Mouse (Mus musculus) E14TG2a.4 (cell line): ENCODE results near the gene Tmem132b.

Experiments
- H3K27me3 ChIP-seq: 2 replicates; pipeline ENCODE4 v1.6.1; 2014; ENCODE audit warnings: low read length, control low read depth; ENCODE audit not compliant: insufficient read depth
- H3K36me3 ChIP-seq: 2 replicates; pipeline ENCODE4 v1.6.1; 2014; ENCODE audit warnings: low read length, control low read depth; ENCODE audit not compliant: insufficient read depth
- H3K4me1 ChIP-seq: replicated peaks from 2 replicates; pipeline ENCODE4 v1.6.1; 2014; ENCODE audit warnings: low read depth, low read length, control low read depth
- H3K4me3 ChIP-seq: replicated peaks from 2 replicates; pipeline ENCODE4 v1.5.1; 2014; ENCODE audit warnings: mild to moderate bottlenecking, low read length
- H3K9me3 ChIP-seq: 2 replicates; pipeline ENCODE4 v1.6.1; 2014; ENCODE audit warnings: low read length, control low read depth
- CTCF ChIP-seq: conservative IDR thresholded peaks from 2 replicates; pipeline ENCODE4 v1.5.1; 2014; ENCODE audit warnings: low read length
- NANOG ChIP-seq: IDR thresholded peaks from 2 replicates; pipeline ENCODE4 v1.6.1; 2014; ENCODE audit warnings: borderline replicate concordance, low read length, mixed read lengths
- POU5F1 ChIP-seq: IDR thresholded peaks from 2 replicates; pipeline ENCODE4 v1.6.1; 2014; ENCODE audit warnings: low read length, borderline replicate concordance

Gene Tmem132b

GRCm38 (mm10) chr5:125733806-125734205 lies 202.2 kb downstream of the Tmem132b start:
- TF ChIP-seq NANOG (no peak), POU5F1 (no peak), CTCF (peak; percentile 63)
- H3K27me3 ChIP-seq, result no peaks in the 10 kb centered on the region; the same call in 1 of the 2 replicates
- no peaks in the 10 kb centered on the region for H3K9me3 ChIP-seq
- no peaks in the 10 kb centered on the region for H3K36me3 ChIP-seq
- H3K4me3 ChIP-seq, result no peak overlapping the region
- H3K4me1 ChIP-seq, result no peaks in the 10 kb centered on the region

- peaks cover 2% of the 10 kb centered on the region; the same call in 1 of the 2 replicates for H3K27me3 ChIP-seq
- H3K4me3 ChIP-seq, result no peak overlapping the region
- TF ChIP-seq POU5F1 (no peak), CTCF (no peak), NANOG (no peak)
- no peaks in the 10 kb centered on the region for H3K4me1 ChIP-seq
- no peaks in the 10 kb centered on the region for H3K36me3 ChIP-seq
- no peaks in the 10 kb centered on the region for H3K9me3 ChIP-seq
These were observed 205.5 kb downstream of the Tmem132b start for GRCm38 (mm10) chr5:125737105-125737504.

- TF ChIP-seq POU5F1 (no peak), CTCF (no peak), NANOG (no peak)
- Histone ChIP-seq H3K27me3 (peaks cover 3% of the 10 kb centered on the region; the same call in 1 of the 2 replicates), H3K36me3 (no peaks in the 10 kb centered on the region), H3K4me1 (no peaks in the 10 kb centered on the region), H3K4me3 (no peak overlapping the region), H3K9me3 (no peaks in the 10 kb centered on the region)
These were observed 211.9 kb downstream of the Tmem132b start for GRCm38 (mm10) chr5:125743503-125743902.

- H3K4me1 ChIP-seq, result no peaks in the 10 kb centered on the region
- TF ChIP-seq NANOG (no peak), CTCF (peak; percentile 70)
- no peaks in the 10 kb centered on the region for H3K9me3 ChIP-seq
- H3K36me3 ChIP-seq, result no peaks in the 10 kb centered on the region
- H3K4me3 ChIP-seq, result no peak overlapping the region
- peaks cover 3% of the 10 kb centered on the region; the same call in 1 of the 2 replicates for H3K27me3 ChIP-seq
These were observed 214.2 kb downstream of the Tmem132b start for GRCm38 (mm10) chr5:125745727-125746126.

- no peaks in the 10 kb centered on the region for H3K4me1 ChIP-seq
- no peak overlapping the region for H3K4me3 ChIP-seq
- H3K9me3 ChIP-seq, result no peaks in the 10 kb centered on the region
- H3K27me3 ChIP-seq, result no peaks in the 10 kb centered on the region
- TF ChIP-seq NANOG (no peak), POU5F1 (no peak), CTCF (no peak)
- no peaks in the 10 kb centered on the region for H3K36me3 ChIP-seq
These were observed 219.9 kb downstream of the Tmem132b start for GRCm38 (mm10) chr5:125751481-125751880.

GRCm38 (mm10) chr5:125752546-125752945 lies 221.0 kb downstream of the Tmem132b start:
- H3K27me3 ChIP-seq, result no peaks in the 10 kb centered on the region
- no peaks in the 10 kb centered on the region for H3K36me3 ChIP-seq
- no peaks in the 10 kb centered on the region for H3K4me1 ChIP-seq
- TF ChIP-seq POU5F1, result no peak
- TF ChIP-seq NANOG, result no peak
- no peak for TF ChIP-seq CTCF
- H3K9me3 ChIP-seq, result no peaks in the 10 kb centered on the region
- no peak overlapping the region for H3K4me3 ChIP-seq

- no peaks in the 10 kb centered on the region for H3K36me3 ChIP-seq
- H3K4me3 ChIP-seq, result no peak overlapping the region
- TF ChIP-seq CTCF, result no peak
- TF ChIP-seq POU5F1, result no peak
- no peak for TF ChIP-seq NANOG
- no peaks in the 10 kb centered on the region for H3K27me3 ChIP-seq
- H3K9me3 ChIP-seq, result peaks cover 3% of the 10 kb centered on the region; the same call in 1 of the 2 replicates
- H3K4me1 ChIP-seq, result no peaks in the 10 kb centered on the region
These were observed 225.5 kb downstream of the Tmem132b start for GRCm38 (mm10) chr5:125756987-125757530.

- Histone ChIP-seq H3K9me3 (peaks cover 3% of the 10 kb centered on the region; the same call in 1 of the 2 replicates), H3K4me3 (no peak overlapping the region), H3K27me3 (no peaks in the 10 kb centered on the region), H3K36me3 (no peaks in the 10 kb centered on the region), H3K4me1 (no peaks in the 10 kb centered on the region)
- TF ChIP-seq POU5F1 (no peak), NANOG (no peak), CTCF (no peak)
These were observed 226.9 kb downstream of the Tmem132b start for GRCm38 (mm10) chr5:125758506-125758905.

- no peak for TF ChIP-seq CTCF
- TF ChIP-seq POU5F1, result no peak
- TF ChIP-seq NANOG, result no peak
- no peaks in the 10 kb centered on the region for H3K9me3 ChIP-seq
- H3K4me1 ChIP-seq, result no peaks in the 10 kb centered on the region
- H3K4me3 ChIP-seq, result no peak overlapping the region
- H3K36me3 ChIP-seq, result no peaks in the 10 kb centered on the region
- H3K27me3 ChIP-seq, result no peaks in the 10 kb centered on the region; the same call in 1 of the 2 replicates
These were observed 235.4 kb downstream of the Tmem132b start for GRCm38 (mm10) chr5:125766941-125767340.
